Comparison of ENCODE assay signal across 22 mouse cellular contexts in genomic region chr2:105810286-105810685, GRCm38 (mm10).
DNase-seq lines count a peak whose midpoint lies in the region; ATAC-seq and TF ChIP-seq lines count a peak whose summit lies in the region.
"Had no signal": no experiment of that assay in that cellular context is flagged by ENCODE, and none has a peak within 500 bp of the region (broad histone marks: within the 10 kb centered on the region; RNA-seq: fewer than 3 reads in every experiment).

No protein-coding gene starts in this region.

- H3K4me3 ChIP-seq in forebrain, embryonic 14.5 days (ENCODE audit: low read depth, low read length): no peak overlapping the region
- H3K4me3 ChIP-seq in forebrain, embryonic 13.5 days: no peak overlapping the region
- no peak overlapping the region for H3K4me3 ChIP-seq in midbrain, embryonic 11.5 days (ENCODE audit: low read depth, low read length)
- no peak overlapping the region for H3K4me3 ChIP-seq in midbrain, embryonic 14.5 days (replicated peaks; ENCODE audit: low read depth, low read length)

- ATAC-seq in forebrain, embryonic 14.5 days: no peak
- ATAC-seq in forebrain, embryonic 13.5 days: no peak
- ATAC-seq in midbrain, embryonic 11.5 days (ENCODE audit: low FRiP score): no peak
- ATAC-seq in midbrain, embryonic 14.5 days (ENCODE audit: low FRiP score, low TSS enrichment): no peak
- ATAC-seq: activated CD4-positive, CD25-positive, alpha-beta regulatory T cell, adult 4 months; CD4-positive, CD25-positive, alpha-beta regulatory T cell, adult 4 months; Patski had no signal

- H3K9ac ChIP-seq in forebrain, embryonic 14.5 days (ENCODE audit: low read length): no peak overlapping the region
- no peak overlapping the region for H3K9ac ChIP-seq in forebrain, embryonic 13.5 days
- no peak overlapping the region for H3K9ac ChIP-seq in midbrain, embryonic 11.5 days (ENCODE audit: low read length)
- no peak overlapping the region for H3K9ac ChIP-seq in midbrain, embryonic 14.5 days (replicated peaks; ENCODE audit: low read length)

- H3K27me3 ChIP-seq in forebrain, embryonic 14.5 days (replicated peaks; ENCODE audit: control insufficient read depth, insufficient read depth, low read length): no peaks in the 10 kb centered on the region
- H3K27me3 ChIP-seq in forebrain, embryonic 13.5 days: no peaks in the 10 kb centered on the region
- no peaks in the 10 kb centered on the region for H3K27me3 ChIP-seq in midbrain, embryonic 11.5 days (ENCODE audit: control insufficient read depth, insufficient read depth, low read length)
- no peaks in the 10 kb centered on the region for H3K27me3 ChIP-seq in midbrain, embryonic 14.5 days (ENCODE audit: control insufficient read depth, insufficient read depth, low read length)
- H3K27me3 ChIP-seq: CH12.LX, Patski had no signal

- DNase-seq in forebrain, embryonic 14.5 days (ENCODE audit: low spot score): peak; percentile 54
- DNase-seq in midbrain, embryonic 11.5 days (ENCODE audit: low spot score, missing footprints): peak; percentile 75
- no peak for DNase-seq in midbrain, embryonic 14.5 days
- peak; percentile 63 for DNase-seq in brain, embryonic 14.5 days (ENCODE audit: low read depth)
- DNase-seq in urinary bladder, postnatal 36 days (ENCODE audit: low spot score in 2 of 2): no peak
- DNase-seq: adrenal gland, adult 2 months; adrenal gland, adult 8-10 months; adrenal gland, postnatal 10 days; adrenal gland, postnatal 14 days; adrenal gland, postnatal 25 days; adrenal gland, postnatal 36 days; B cell, adult 2 months; cerebellum, adult 11 months; cerebellum, adult 11-12 months; cerebellum, adult 18-20 months; cerebellum, adult 2 months had no signal

- no peak overlapping the region for H3K27ac ChIP-seq in forebrain, embryonic 14.5 days (ENCODE audit: low read depth, low read length)
- no peak overlapping the region for H3K27ac ChIP-seq in forebrain, embryonic 13.5 days
- no peak overlapping the region for H3K27ac ChIP-seq in midbrain, embryonic 11.5 days (ENCODE audit: low read depth, low read length)
- no peak overlapping the region for H3K27ac ChIP-seq in midbrain, embryonic 14.5 days (replicated peaks; ENCODE audit: low read depth, low read length)

- 0 out of 2 replicates have a peak, but pooled peaks cover 2% of the 10 kb centered on the region for H3K4me1 ChIP-seq in forebrain, embryonic 14.5 days (ENCODE audit: control insufficient read depth, insufficient read depth, low read length)
- H3K4me1 ChIP-seq in forebrain, embryonic 13.5 days: peaks cover 11% of the 10 kb centered on the region
- H3K4me1 ChIP-seq in midbrain, embryonic 11.5 days (ENCODE audit: control insufficient read depth, insufficient read depth, low read length): no peaks in the 10 kb centered on the region
- no peaks in the 10 kb centered on the region for H3K4me1 ChIP-seq in midbrain, embryonic 14.5 days (ENCODE audit: control insufficient read depth, insufficient read depth, low read length)

- H3K4me2 ChIP-seq in forebrain, embryonic 14.5 days (ENCODE audit: low read length): no peak overlapping the region
- H3K4me2 ChIP-seq in forebrain, embryonic 13.5 days: no peak overlapping the region
- no peak overlapping the region for H3K4me2 ChIP-seq in midbrain, embryonic 11.5 days
- H3K4me2 ChIP-seq in midbrain, embryonic 14.5 days (ENCODE audit: low read length): no peak overlapping the region

- no peaks in the 10 kb centered on the region for H3K9me3 ChIP-seq in forebrain, embryonic 14.5 days (replicated peaks; ENCODE audit: control insufficient read depth, low read length)
- no peaks in the 10 kb centered on the region for H3K9me3 ChIP-seq in forebrain, embryonic 13.5 days (replicated peaks)
- H3K9me3 ChIP-seq in midbrain, embryonic 11.5 days (ENCODE audit: control insufficient read depth, low read length): no peaks in the 10 kb centered on the region
- H3K9me3 ChIP-seq in midbrain, embryonic 14.5 days (ENCODE audit: control insufficient read depth, low read length): no peaks in the 10 kb centered on the region
- H3K9me3 ChIP-seq: G1E had no signal

- 69% methylated on average over 2 of the region's 2 CpGs for WGBS in forebrain, embryonic 14.5 days
- 77% methylated on average over 2 of the region's 2 CpGs for WGBS in forebrain, embryonic 13.5 days
- WGBS in midbrain, embryonic 11.5 days: 87% methylated on average over 2 of the region's 2 CpGs
- WGBS in midbrain, embryonic 14.5 days: 84% methylated on average over 2 of the region's 2 CpGs

- no peak for TF ChIP-seq CTCF in brain, embryonic 14.5 days (IDR thresholded peaks at IDR 0.05; ENCODE audit: borderline replicate concordance, extremely low read depth, insufficient read depth, insufficient read length)

- H3K36me3 ChIP-seq in forebrain, embryonic 14.5 days (ENCODE audit: control insufficient read depth, insufficient read depth, low read length): no peaks in the 10 kb centered on the region
- no peaks in the 10 kb centered on the region for H3K36me3 ChIP-seq in forebrain, embryonic 13.5 days (ENCODE audit: poor library complexity, severe bottlenecking)
- H3K36me3 ChIP-seq in midbrain, embryonic 11.5 days (ENCODE audit: control insufficient read depth, insufficient read depth, low read length): no peaks in the 10 kb centered on the region
- no peaks in the 10 kb centered on the region for H3K36me3 ChIP-seq in midbrain, embryonic 14.5 days (ENCODE audit: control insufficient read depth, insufficient read depth, low read length)

- no peak for TF ChIP-seq POLR2A in brain, embryonic 14.5 days (IDR thresholded peaks at IDR 0.05; ENCODE audit: borderline replicate concordance, extremely low read depth, insufficient read depth, insufficient read length, poor library complexity, severe bottlenecking)

Comparison
In these comparisons a context has a peak if more than half of its experiments do, and no peak if none do; other contexts are left out.
1. DNase-seq: peak in forebrain, embryonic 14.5 days (single experiment), midbrain, embryonic 11.5 days (single experiment) and brain, embryonic 14.5 days (single experiment); none in midbrain, embryonic 14.5 days (single experiment) and urinary bladder, postnatal 36 days (0 of 2).